Mouse (Mus musculus) heart, embryonic 12.5 days (tissue): Measurements from ENCODE around the gene Retsat. TPM values are rescaled to one million over a fixed set of nuclear protein-coding genes. Genes with fewer than 3 reads are reported as not detected.
A peak's percentile ranks its signal among the peaks of the same experiment; 100 is the strongest.

ENCODE experiments used
- ATAC-seq: fragments of 200-750 bp; cut with Nextera tagmentation; 2 replicates; pipeline ENCODE4 v1.8.0; 2017; ENCODE audit warnings: moderate TSS enrichment, moderate library complexity; ENCODE audit not compliant: insufficient number of reproducible peaks, low FRiP score
- H3K27ac ChIP-seq: fragments of 300-500 bp; sonication (generic); 2 replicates; pipeline ENCODE4 v1.5.1; 2016; ENCODE audit warnings: mild to moderate bottlenecking, moderate library complexity; ENCODE audit not compliant: poor library complexity, severe bottlenecking
- H3K27me3 ChIP-seq: fragments of 300-500 bp; sonication (generic); replicated peaks from 2 replicates; pipeline ENCODE4 v1.6.1; 2016; ENCODE audit warnings: mild to moderate bottlenecking, moderate library complexity
- H3K36me3 ChIP-seq: fragments of 300-500 bp; sonication (generic); 2 replicates; pipeline ENCODE4 v1.6.1; 2016; ENCODE audit warnings: mild to moderate bottlenecking, moderate library complexity
- H3K4me1 ChIP-seq: fragments of 300-500 bp; sonication (generic); replicated peaks from 2 replicates; pipeline ENCODE4 v1.6.1; 2016; ENCODE audit warnings: mild to moderate bottlenecking
- H3K4me2 ChIP-seq: fragments of 300-500 bp; sonication (generic); 2 replicates; pipeline ENCODE4 v1.6.1; 2016; ENCODE audit warnings: mild to moderate bottlenecking, moderate library complexity
- H3K4me3 ChIP-seq: fragments of 300-500 bp; sonication (generic); 2 replicates; pipeline ENCODE4 v1.5.1; 2016; ENCODE audit warnings: mild to moderate bottlenecking
- H3K9ac ChIP-seq: fragments of 300-500 bp; sonication (generic); 2 replicates; pipeline ENCODE4 v1.6.1; 2016; ENCODE audit warnings: mild to moderate bottlenecking, moderate library complexity
- H3K9me3 ChIP-seq: fragments of 300-500 bp; sonication (generic); replicated peaks from 2 replicates; pipeline ENCODE4 v1.6.1; 2016; ENCODE audit warnings: mild to moderate bottlenecking, moderate library complexity
- WGBS: fragments of 180-500 bp; shearing (Covaris S2); methylation state at CpG from one replicate; pipeline ENCODE4 v1.1.7; 2016; 5-methylcytosine and 5-hydroxymethylcytosine counted together
- polyA plus RNA-seq: library from polyadenylated mRNA; unstranded; fragments of >200 nt; fragmentation: Nextera tagmentation; extraction: Ambion mirVana; gene quantifications from 2 replicates; pipeline ENCODE4 v1.2.1, GENCODE M21; 2016

Gene Retsat
- polyA plus RNA-seq, 1 experiment from 2014 or later, result 13.8 TPM

GRCm38 (mm10) chr6:72648002-72648595 is 49.8 kb downstream of the Retsat start:
- ATAC-seq, result no peak
- H3K4me3 ChIP-seq, result no peak overlapping the region
- H3K36me3 ChIP-seq, result peaks cover 3% of the 10 kb centered on the region; the same call in 1 of the 2 replicates
- WGBS, result 59% methylated on average over 12 of the region's 12 CpGs
- no peaks in the 10 kb centered on the region for H3K27me3 ChIP-seq
- no peak overlapping the region; the same call in 1 of the 2 replicates for H3K9ac ChIP-seq
- H3K27ac ChIP-seq, result no peak overlapping the region
- H3K9me3 ChIP-seq, result no peaks in the 10 kb centered on the region
- peaks cover 16% of the 10 kb centered on the region for H3K4me1 ChIP-seq
- H3K4me2 ChIP-seq, result peak overlapping the region; percentile 25; the same call in 1 of the 2 replicates

GRCm38 (mm10) chr6:72650338-72650851 is 52.1 kb downstream of the Retsat start:
- H3K36me3 ChIP-seq, result peaks cover 3% of the 10 kb centered on the region; the same call in 1 of the 2 replicates
- no peaks in the 10 kb centered on the region for H3K27me3 ChIP-seq
- ATAC-seq, result no peak
- WGBS, result 83% methylated on average over 10 of the region's 10 CpGs
- H3K9me3 ChIP-seq, result no peaks in the 10 kb centered on the region
- H3K4me2 ChIP-seq, result no peak overlapping the region
- H3K27ac ChIP-seq, result no peak overlapping the region
- no peak overlapping the region for H3K9ac ChIP-seq
- H3K4me3 ChIP-seq, result no peak overlapping the region
- H3K4me1 ChIP-seq, result peaks cover 27% of the 10 kb centered on the region

- Histone ChIP-seq H3K4me2 (no peak overlapping the region), H3K4me1 (peaks cover 28% of the 10 kb centered on the region), H3K27ac (no peak overlapping the region), H3K27me3 (no peaks in the 10 kb centered on the region), H3K9me3 (no peaks in the 10 kb centered on the region), H3K4me3 (no peak overlapping the region), H3K36me3 (no peaks in the 10 kb centered on the region), H3K9ac (no peak overlapping the region)
- no peak for ATAC-seq
- 71% methylated on average over 7 of the region's 7 CpGs for WGBS
Observed at GRCm38 (mm10) chr6:72653419-72653818, 55.1 kb downstream of the Retsat start.

- H3K9me3 ChIP-seq, result no peaks in the 10 kb centered on the region
- no peak overlapping the region for H3K4me3 ChIP-seq
- H3K27me3 ChIP-seq, result no peaks in the 10 kb centered on the region
- ATAC-seq, result no peak
- no peak overlapping the region for H3K9ac ChIP-seq
- H3K4me2 ChIP-seq, result no peak overlapping the region
- 84% methylated on average over 6 of the region's 6 CpGs for WGBS
- no peaks in the 10 kb centered on the region for H3K36me3 ChIP-seq
- H3K4me1 ChIP-seq, result peaks cover 28% of the 10 kb centered on the region
- H3K27ac ChIP-seq, result 0 out of 2 replicates have a peak overlapping the region, but pooled peaks have one; percentile 4
Observed at GRCm38 (mm10) chr6:72654355-72654754, 56.1 kb downstream of the Retsat start.

- Histone ChIP-seq H3K27me3 (no peaks in the 10 kb centered on the region), H3K36me3 (no peaks in the 10 kb centered on the region), H3K4me3 (peak overlapping the region; percentile 43), H3K4me1 (peaks cover 39% of the 10 kb centered on the region), H3K4me2 (peak overlapping the region; percentile 70), H3K9me3 (no peaks in the 10 kb centered on the region), H3K27ac (peak overlapping the region; percentile 91), H3K9ac (peak overlapping the region; percentile 42; the same call in 1 of the 2 replicates)
- ATAC-seq, result peak; percentile 79
- 27% methylated on average over 20 of the region's 20 CpGs for WGBS
Observed at GRCm38 (mm10) chr6:72655309-72656052, 57.2 kb downstream of the Retsat start.

- ATAC-seq, result no peak
- H3K4me3 ChIP-seq, result no peak overlapping the region
- H3K9ac ChIP-seq, result no peak overlapping the region
- H3K4me1 ChIP-seq, result peaks cover 45% of the 10 kb centered on the region
- no peaks in the 10 kb centered on the region for H3K36me3 ChIP-seq
- H3K4me2 ChIP-seq, result peak overlapping the region; percentile 70; the same call in 1 of the 2 replicates
- H3K9me3 ChIP-seq, result no peaks in the 10 kb centered on the region
- no peaks in the 10 kb centered on the region for H3K27me3 ChIP-seq
- WGBS, result 86% methylated on average over 7 of the region's 7 CpGs
- peak overlapping the region; percentile 91 for H3K27ac ChIP-seq
Observed at GRCm38 (mm10) chr6:72656053-72656442, 57.8 kb downstream of the Retsat start.

GRCm38 (mm10) chr6:72658006-72658405 is 59.7 kb downstream of the Retsat start:
- peaks cover 59% of the 10 kb centered on the region for H3K4me1 ChIP-seq

More at GRCm38 (mm10) chr6:72658006-72658405, 59.7 kb downstream of the Retsat start:
- Histone ChIP-seq H3K27me3 (no peaks in the 10 kb centered on the region), H3K9ac (no peak overlapping the region), H3K4me2 (no peak overlapping the region), H3K36me3 (no peaks in the 10 kb centered on the region), H3K4me3 (no peak overlapping the region), H3K9me3 (no peaks in the 10 kb centered on the region), H3K27ac (no peak overlapping the region)
- 62% methylated on average over 3 of the region's 3 CpGs for WGBS
- no peak for ATAC-seq

Other genes with a start within 250 kb of the Retsat start
- gene Tmem150a, start 243.0 kb upstream of the Retsat start, polyA plus RNA-seq, result 13.3 and 13.5 TPM in 2 replicates
- gene Rnf181, start 231.5 kb upstream of the Retsat start, polyA plus RNA-seq, result 90.0 and 92.9 TPM in 2 replicates
- 48.3 and 52.1 TPM in 2 replicates for gene Vamp5, start 218.0 kb upstream of the Retsat start, polyA plus RNA-seq
- 111 and 112 TPM in 2 replicates for gene Vamp8, start 207.8 kb upstream of the Retsat start, polyA plus RNA-seq
- gene Ggcx, start 184.2 kb upstream of the Retsat start, polyA plus RNA-seq, result 33.8 and 38.7 TPM in 2 replicates
- 313 and 317 TPM in 2 replicates for gene Mat2a, start 158.9 kb upstream of the Retsat start, polyA plus RNA-seq
- not detected in 2 replicates for gene Sh2d6, start 76.8 kb upstream of the Retsat start, polyA plus RNA-seq
- gene Capg, start 54.1 kb upstream of the Retsat start, polyA plus RNA-seq, result 22.5 and 24.7 TPM in 2 replicates
- gene Elmod3, start 62 bp upstream of the Retsat start, polyA plus RNA-seq, result 12.6 and 13.2 TPM in 2 replicates
- gene Tgoln1, start 18.5 kb downstream of the Retsat start, polyA plus RNA-seq, result 27.5 and 27.9 TPM in 2 replicates
- gene Tcf7l1, start 190.8 kb downstream of the Retsat start, polyA plus RNA-seq, result 18.5 and 20.2 TPM in 2 replicates